Mouse (Mus musculus): ENCODE measurements around the gene Immp2l. TPM values are rescaled to one million over a fixed set of nuclear protein-coding genes. Genes with fewer than 3 reads are reported as not detected.

Immp2l gene
- polyA plus RNA-seq, 1 experiment from 2014 or later = 7.4 TPM

- no peak overlapping the region for H3K4me2 ChIP-seq (replicated peaks; ENCODE audit: low read depth, low read length)
- no peak for ATAC-seq (ENCODE audit: low FRiP score, low TSS enrichment)
- H3K4me1 ChIP-seq (ENCODE audit: control insufficient read depth, insufficient read depth, low read length) = no peaks in the 10 kb centered on the region
- no peaks in the 10 kb centered on the region for H3K36me3 ChIP-seq (ENCODE audit: control insufficient read depth, insufficient read depth, low read length)
- WGBS = 68% methylated on average over 6 of the region's 6 CpGs
- no peak overlapping the region for H3K27ac ChIP-seq (ENCODE audit: low read depth, low read length)
- no peaks in the 10 kb centered on the region for H3K9me3 ChIP-seq (ENCODE audit: control insufficient read depth, low read length)
- H3K9ac ChIP-seq (ENCODE audit: low read depth, low read length) = no peak overlapping the region
- H3K4me3 ChIP-seq (ENCODE audit: low read length) = no peak overlapping the region
- no peaks in the 10 kb centered on the region for H3K27me3 ChIP-seq (ENCODE audit: control insufficient read depth, insufficient read depth, low read length)
These were observed 88.2 kb downstream of the Immp2l start for GRCm38 (mm10) chr12:41112137-41112536.

GRCm38 (mm10) chr12:41118358-41118757 lies 94.5 kb downstream of the Immp2l start:
- no peaks in the 10 kb centered on the region for H3K4me1 ChIP-seq (ENCODE audit: control insufficient read depth, insufficient read depth, low read length)
- no peak overlapping the region for H3K9ac ChIP-seq (ENCODE audit: low read depth, low read length)
- no peak overlapping the region for H3K4me3 ChIP-seq (ENCODE audit: low read length)
- no peak overlapping the region for H3K4me2 ChIP-seq (replicated peaks; ENCODE audit: low read depth, low read length)
- H3K36me3 ChIP-seq (ENCODE audit: control insufficient read depth, insufficient read depth, low read length) = no peaks in the 10 kb centered on the region
- H3K9me3 ChIP-seq (ENCODE audit: control insufficient read depth, low read length) = no peaks in the 10 kb centered on the region
- H3K27ac ChIP-seq (ENCODE audit: low read depth, low read length) = no peak overlapping the region
- no peak for ATAC-seq (ENCODE audit: low FRiP score, low TSS enrichment)
- no peaks in the 10 kb centered on the region for H3K27me3 ChIP-seq (ENCODE audit: control insufficient read depth, insufficient read depth, low read length)

DNA sequence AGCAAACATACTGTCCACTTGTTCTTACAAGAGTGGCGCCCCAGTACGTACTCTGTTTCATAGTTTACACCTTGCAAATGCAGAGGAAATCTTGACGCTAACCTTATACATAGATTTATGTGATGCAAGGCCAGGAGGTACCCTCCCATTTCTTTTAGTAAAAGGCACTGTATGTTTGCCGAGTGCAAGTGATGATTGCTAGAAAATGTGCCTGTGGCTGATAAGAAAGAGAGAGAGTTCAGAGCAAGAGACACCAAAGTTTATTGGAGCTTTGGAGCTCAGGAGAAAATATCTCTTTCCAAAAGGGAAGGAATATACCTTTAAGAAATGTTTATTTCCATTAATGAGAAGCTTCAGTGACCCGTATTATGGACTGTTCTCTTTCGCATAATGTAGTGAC lies 95.8 kb downstream of the Immp2l start:
- H3K9me3 ChIP-seq (ENCODE audit: control insufficient read depth, low read length) = no peaks in the 10 kb centered on the region
- no peak overlapping the region for H3K4me3 ChIP-seq (ENCODE audit: low read length)
- H3K9ac ChIP-seq (ENCODE audit: low read depth, low read length) = no peak overlapping the region
- ATAC-seq (ENCODE audit: low FRiP score, low TSS enrichment) = no peak
- WGBS = 62% methylated on average over 6 of the region's 6 CpGs
- H3K27me3 ChIP-seq (ENCODE audit: control insufficient read depth, insufficient read depth, low read length) = no peaks in the 10 kb centered on the region
- no peak overlapping the region for H3K27ac ChIP-seq (ENCODE audit: low read depth, low read length)
- no peaks in the 10 kb centered on the region for H3K4me1 ChIP-seq (ENCODE audit: control insufficient read depth, insufficient read depth, low read length)
- no peaks in the 10 kb centered on the region for H3K36me3 ChIP-seq (ENCODE audit: control insufficient read depth, insufficient read depth, low read length)
- H3K4me2 ChIP-seq (replicated peaks; ENCODE audit: low read depth, low read length) = no peak overlapping the region

DNA sequence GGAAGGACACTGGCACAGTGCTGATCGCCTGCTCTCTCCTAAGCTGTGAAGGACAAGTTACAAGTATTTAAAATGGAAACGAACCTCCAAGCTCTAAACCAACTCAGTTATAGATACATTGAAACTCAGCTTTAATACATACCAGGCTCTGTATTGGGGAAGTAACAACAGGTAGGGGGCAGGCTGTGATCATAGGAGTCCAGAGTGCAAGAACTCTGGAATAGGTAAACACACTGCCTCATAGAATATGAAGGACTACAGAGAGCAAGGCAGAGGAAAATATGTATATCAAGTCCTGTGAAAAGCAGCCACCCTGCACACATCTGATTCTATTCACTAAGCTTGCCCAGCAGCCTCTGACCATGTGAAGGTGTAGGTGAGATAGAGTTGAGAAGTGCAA lies 99.3 kb downstream of the Immp2l start:
- H3K9me3 ChIP-seq (ENCODE audit: control insufficient read depth, low read length) = no peaks in the 10 kb centered on the region
- no peak overlapping the region for H3K27ac ChIP-seq (ENCODE audit: low read depth, low read length)
- no peaks in the 10 kb centered on the region for H3K4me1 ChIP-seq (ENCODE audit: control insufficient read depth, insufficient read depth, low read length)
- H3K9ac ChIP-seq (ENCODE audit: low read depth, low read length) = no peak overlapping the region
- H3K27me3 ChIP-seq (ENCODE audit: control insufficient read depth, insufficient read depth, low read length) = no peaks in the 10 kb centered on the region
- H3K36me3 ChIP-seq (ENCODE audit: control insufficient read depth, insufficient read depth, low read length) = no peaks in the 10 kb centered on the region
- H3K4me2 ChIP-seq (replicated peaks; ENCODE audit: low read depth, low read length) = no peak overlapping the region
- no peak for ATAC-seq (ENCODE audit: low FRiP score, low TSS enrichment)
- 90% methylated on average over 2 of the region's 2 CpGs for WGBS
- H3K4me3 ChIP-seq (ENCODE audit: low read length) = no peak overlapping the region

DNA sequence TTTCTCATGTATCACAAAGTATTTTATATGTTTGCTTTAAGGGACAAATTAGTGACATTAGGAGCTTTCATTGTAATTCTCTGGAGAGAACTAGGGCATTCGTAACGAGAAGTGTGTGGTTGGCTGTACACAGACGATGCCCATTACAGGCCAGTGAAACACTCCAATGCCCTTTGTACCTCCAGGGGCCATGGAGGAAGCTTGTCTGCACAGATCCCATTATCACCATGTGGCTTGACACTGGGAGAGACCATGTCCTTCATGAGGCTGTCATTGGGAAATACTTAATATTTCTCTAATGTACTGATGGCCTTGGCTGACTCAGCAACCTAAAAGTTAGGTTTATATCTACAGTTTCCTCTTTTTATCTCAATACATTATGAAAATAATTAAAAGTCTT lies 111.0 kb downstream of the Immp2l start:
- H3K9me3 ChIP-seq (ENCODE audit: control insufficient read depth, low read length) = no peaks in the 10 kb centered on the region
- no peak overlapping the region for H3K4me3 ChIP-seq (ENCODE audit: low read length)
- no peak overlapping the region for H3K4me2 ChIP-seq (replicated peaks; ENCODE audit: low read depth, low read length)
- ATAC-seq (ENCODE audit: low FRiP score, low TSS enrichment) = no peak
- 59% methylated on average over 3 of the region's 3 CpGs for WGBS
- H3K27ac ChIP-seq (ENCODE audit: low read depth, low read length) = no peak overlapping the region
- no peaks in the 10 kb centered on the region for H3K36me3 ChIP-seq (ENCODE audit: control insufficient read depth, insufficient read depth, low read length)
- no peak overlapping the region for H3K9ac ChIP-seq (ENCODE audit: low read depth, low read length)
- no peaks in the 10 kb centered on the region for H3K27me3 ChIP-seq (ENCODE audit: control insufficient read depth, insufficient read depth, low read length)
- no peaks in the 10 kb centered on the region for H3K4me1 ChIP-seq (ENCODE audit: control insufficient read depth, insufficient read depth, low read length)

DNA sequence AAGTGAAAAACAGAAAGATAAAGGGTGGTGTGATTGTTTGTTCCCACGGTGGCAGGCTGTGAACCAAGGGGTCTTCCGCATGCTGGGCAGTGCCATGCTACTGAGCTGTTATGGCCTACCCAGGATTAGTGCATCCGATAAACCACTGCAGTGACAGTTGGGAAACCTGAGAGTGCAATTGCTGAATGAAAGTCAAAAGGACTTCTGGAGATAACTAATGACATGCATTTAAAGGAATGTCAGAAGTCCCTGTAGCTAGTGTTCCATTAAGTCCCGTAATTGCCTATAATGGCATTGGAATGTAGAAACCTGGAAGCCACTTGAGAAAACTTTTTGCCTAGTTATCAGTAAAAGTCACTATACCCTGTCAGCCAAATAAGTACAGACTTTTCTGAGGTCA lies 135.7 kb downstream of the Immp2l start:
- Histone ChIP-seq H3K36me3 (ENCODE audit: control insufficient read depth, insufficient read depth, low read length) (no peaks in the 10 kb centered on the region), H3K27ac (ENCODE audit: low read depth, low read length) (no peak overlapping the region), H3K4me1 (ENCODE audit: control insufficient read depth, insufficient read depth, low read length) (no peaks in the 10 kb centered on the region), H3K4me2 (replicated peaks; ENCODE audit: low read depth, low read length) (no peak overlapping the region), H3K9ac (ENCODE audit: low read depth, low read length) (no peak overlapping the region), H3K4me3 (ENCODE audit: low read length) (no peak overlapping the region), H3K9me3 (ENCODE audit: control insufficient read depth, low read length) (no peaks in the 10 kb centered on the region), H3K27me3 (ENCODE audit: control insufficient read depth, insufficient read depth, low read length) (no peaks in the 10 kb centered on the region)
- ATAC-seq (ENCODE audit: low FRiP score, low TSS enrichment) = no peak
- WGBS = 89% methylated on average over 4 of the region's 4 CpGs

GRCm38 (mm10) chr12:41167802-41168201 lies 143.9 kb downstream of the Immp2l start:
- no peak for ATAC-seq (ENCODE audit: low FRiP score, low TSS enrichment)
- Histone ChIP-seq H3K4me3 (ENCODE audit: low read length) (no peak overlapping the region), H3K4me1 (ENCODE audit: control insufficient read depth, insufficient read depth, low read length) (no peaks in the 10 kb centered on the region), H3K4me2 (replicated peaks; ENCODE audit: low read depth, low read length) (no peak overlapping the region), H3K9me3 (ENCODE audit: control insufficient read depth, low read length) (no peaks in the 10 kb centered on the region), H3K27ac (ENCODE audit: low read depth, low read length) (no peak overlapping the region), H3K36me3 (ENCODE audit: control insufficient read depth, insufficient read depth, low read length) (no peaks in the 10 kb centered on the region), H3K9ac (ENCODE audit: low read depth, low read length) (no peak overlapping the region), H3K27me3 (ENCODE audit: control insufficient read depth, insufficient read depth, low read length) (no peaks in the 10 kb centered on the region)
- WGBS = 69% methylated on average over 4 of the region's 4 CpGs

DNA sequence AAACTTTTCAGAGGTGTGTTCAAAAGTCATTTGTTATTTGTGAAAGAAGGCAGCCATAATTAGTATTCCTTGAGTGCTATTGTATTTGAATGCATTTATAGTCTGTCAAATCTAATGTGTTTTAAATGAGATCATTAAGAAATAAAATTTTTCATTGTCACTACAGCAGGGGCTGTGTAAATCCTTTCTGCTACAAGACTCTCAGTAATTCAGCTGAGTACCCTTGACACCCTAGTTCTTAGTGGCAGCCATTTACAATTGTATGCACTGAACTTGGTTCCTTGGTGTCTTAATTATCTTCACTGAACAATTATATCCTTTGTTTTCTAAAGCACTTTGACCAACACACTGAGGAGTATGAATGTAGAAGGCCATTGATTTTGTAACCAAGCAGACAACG lies 146.2 kb downstream of the Immp2l start:
- 77% methylated on average over 1 of the region's 1 CpGs for WGBS

DNA sequence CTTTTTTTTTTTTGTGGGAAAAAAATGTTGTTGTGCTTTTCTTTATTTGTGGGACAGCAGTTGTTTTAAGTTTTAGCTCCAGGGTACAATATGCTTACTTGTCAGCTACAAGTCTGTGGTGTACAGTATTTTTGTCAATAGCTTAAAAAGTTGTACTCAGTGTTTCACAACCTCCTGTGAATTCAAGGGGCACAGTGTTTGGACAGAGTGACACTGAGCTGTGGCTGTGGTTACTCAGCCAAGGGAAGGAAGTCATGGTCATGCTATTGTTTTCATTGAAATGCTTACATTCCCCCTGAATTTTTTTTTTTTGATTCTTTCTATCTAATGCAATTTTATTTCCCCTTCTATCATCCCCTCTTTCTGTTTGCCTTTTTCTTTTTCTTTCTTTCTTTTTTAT lies 159.0 kb downstream of the Immp2l start:
- Histone ChIP-seq H3K9me3 (ENCODE audit: control insufficient read depth, low read length) (no peaks in the 10 kb centered on the region), H3K9ac (ENCODE audit: low read depth, low read length) (no peak overlapping the region), H3K27ac (ENCODE audit: low read depth, low read length) (no peak overlapping the region), H3K4me2 (replicated peaks; ENCODE audit: low read depth, low read length) (no peak overlapping the region), H3K4me3 (ENCODE audit: low read length) (no peak overlapping the region), H3K27me3 (ENCODE audit: control insufficient read depth, insufficient read depth, low read length) (no peaks in the 10 kb centered on the region), H3K4me1 (ENCODE audit: control insufficient read depth, insufficient read depth, low read length) (no peaks in the 10 kb centered on the region), H3K36me3 (ENCODE audit: control insufficient read depth, insufficient read depth, low read length) (no peaks in the 10 kb centered on the region)
- no peak for ATAC-seq (ENCODE audit: low FRiP score, low TSS enrichment)

More for the DNA sequence above, 146.2 kb downstream of the Immp2l start:
- no peak overlapping the region for H3K9ac ChIP-seq (ENCODE audit: low read depth, low read length)
- no peaks in the 10 kb centered on the region for H3K9me3 ChIP-seq (ENCODE audit: control insufficient read depth, low read length)
- H3K4me1 ChIP-seq (ENCODE audit: control insufficient read depth, insufficient read depth, low read length) = no peaks in the 10 kb centered on the region
- no peaks in the 10 kb centered on the region for H3K36me3 ChIP-seq (ENCODE audit: control insufficient read depth, insufficient read depth, low read length)
- H3K27me3 ChIP-seq (ENCODE audit: control insufficient read depth, insufficient read depth, low read length) = no peaks in the 10 kb centered on the region
- ATAC-seq (ENCODE audit: low FRiP score, low TSS enrichment) = no peak
- H3K4me3 ChIP-seq (ENCODE audit: low read length) = no peak overlapping the region
- H3K4me2 ChIP-seq (replicated peaks; ENCODE audit: low read depth, low read length) = no peak overlapping the region
- H3K27ac ChIP-seq (ENCODE audit: low read depth, low read length) = no peak overlapping the region

DNA sequence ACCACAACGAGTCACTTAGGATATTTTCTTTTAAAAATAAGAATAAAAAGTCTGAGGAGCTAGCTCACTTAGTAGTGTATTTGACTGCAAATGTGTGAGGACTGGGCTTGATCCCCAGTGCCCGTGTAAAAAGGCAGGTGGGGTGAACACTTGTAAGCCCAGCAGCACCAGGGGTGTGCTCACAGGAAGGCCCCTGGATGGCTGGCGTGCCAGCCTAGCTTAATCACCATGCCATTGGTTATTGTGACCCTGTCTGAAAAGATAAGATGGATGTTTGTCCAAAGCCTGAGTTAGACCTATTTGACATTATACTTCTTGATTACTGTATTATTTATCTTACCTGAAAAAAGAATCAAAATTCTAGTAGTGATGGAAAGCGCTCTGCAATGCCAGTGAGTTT lies 161.2 kb downstream of the Immp2l start:
- no peaks in the 10 kb centered on the region for H3K36me3 ChIP-seq (ENCODE audit: control insufficient read depth, insufficient read depth, low read length)
- no peak overlapping the region for H3K9ac ChIP-seq (ENCODE audit: low read depth, low read length)
- ATAC-seq (ENCODE audit: low FRiP score, low TSS enrichment) = no peak
- no peaks in the 10 kb centered on the region for H3K27me3 ChIP-seq (ENCODE audit: control insufficient read depth, insufficient read depth, low read length)
- no peak overlapping the region for H3K4me3 ChIP-seq (ENCODE audit: low read length)
- 83% methylated on average over 4 of the region's 4 CpGs for WGBS
- no peaks in the 10 kb centered on the region for H3K9me3 ChIP-seq (ENCODE audit: control insufficient read depth, low read length)
- H3K4me1 ChIP-seq (ENCODE audit: control insufficient read depth, insufficient read depth, low read length) = no peaks in the 10 kb centered on the region
- H3K4me2 ChIP-seq (replicated peaks; ENCODE audit: low read depth, low read length) = no peak overlapping the region
- no peak overlapping the region for H3K27ac ChIP-seq (ENCODE audit: low read depth, low read length)
